Mouse (Mus musculus) forebrain, embryonic 11.5 days (tissue): ENCODE results near the gene Kdelr3. TPM values are rescaled to one million over a fixed set of nuclear protein-coding genes. Genes with fewer than 3 reads are reported as not detected.

Experiments used
- ATAC-seq: fragments of 200-750 bp; cut with Nextera tagmentation; replicated peaks from 2 replicates; pipeline ENCODE4 v1.8.0; 2017; ENCODE audit warnings: moderate TSS enrichment; ENCODE audit not compliant: low FRiP score
- DNase-seq: peaks from one replicate; pipeline ENCODE4 v3.0.0-alpha.2; 2017; ENCODE audit warnings: low spot score
- H3K27ac ChIP-seq: fragments of 300-500 bp; sonication (generic); 2 replicates; pipeline ENCODE4 v1.5.1; 2014; ENCODE audit warnings: low read depth, low read length
- H3K27me3 ChIP-seq: fragments of 300-500 bp; sonication (generic); 2 replicates; pipeline ENCODE4 v1.6.1; 2014; ENCODE audit warnings: mild to moderate bottlenecking, low read length, mixed read lengths; ENCODE audit not compliant: control insufficient read depth, insufficient read depth
- H3K36me3 ChIP-seq: fragments of 300-500 bp; sonication (generic); 2 replicates; pipeline ENCODE4 v1.6.1; 2014; ENCODE audit warnings: mild to moderate bottlenecking, low read length, moderate library complexity, mixed read lengths; ENCODE audit not compliant: control insufficient read depth, insufficient read depth
- H3K4me1 ChIP-seq: fragments of 300-500 bp; sonication (generic); replicated peaks from 2 replicates; pipeline ENCODE4 v1.6.1; 2014; ENCODE audit warnings: low read length, mixed read lengths; ENCODE audit not compliant: control insufficient read depth, insufficient read depth
- H3K4me2 ChIP-seq: fragments of 300-500 bp; sonication (generic); 2 replicates; pipeline ENCODE4 v1.6.1; 2014; ENCODE audit warnings: low read depth, mild to moderate bottlenecking, low read length, moderate library complexity, mixed read lengths; ENCODE audit not compliant: severe bottlenecking
- H3K4me3 ChIP-seq: fragments of 300-500 bp; sonication (generic); 2 replicates; pipeline ENCODE4 v1.5.1; 2014; ENCODE audit warnings: low read depth, low read length
- H3K9ac ChIP-seq: fragments of 300-500 bp; sonication (generic); 2 replicates; pipeline ENCODE4 v1.6.1; 2014; ENCODE audit warnings: low read length
- H3K9me3 ChIP-seq: fragments of 300-500 bp; sonication (generic); 2 replicates; pipeline ENCODE4 v1.6.1; 2016; ENCODE audit warnings: low read length, mixed read lengths; ENCODE audit not compliant: control insufficient read depth
- WGBS: fragments of 180-500 bp; shearing (Covaris S2); extraction: QIAGEN DNeasy Blood & Tissue Kit; methylation state at CpG from one replicate; pipeline ENCODE4 v1.1.7; 2014; 5-methylcytosine and 5-hydroxymethylcytosine counted together
- microRNA-seq: library from miRNA; unstranded; fragments of <30 nt; microRNA quantifications from one replicate; pipeline ENCODE4, GENCODE M21; 2016; ENCODE audit not compliant: insufficient number of aligned reads
- polyA plus RNA-seq: library from polyadenylated mRNA; unstranded; fragments of >200 nt; fragmentation: Nextera tagmentation; extraction: Ambion mirVana; gene quantifications from 2 replicates; pipeline ENCODE4 v1.2.1, GENCODE M21; 2014

The Kdelr3 gene
- polyA plus RNA-seq, 1 experiment from 2014 or later, result 9.7 TPM

GRCm38 (mm10) chr15:79575543-79576222, 59.5 kb downstream of the Kdelr3 start:
- no peak overlapping the region for H3K9ac ChIP-seq
- no peaks in the 10 kb centered on the region for H3K9me3 ChIP-seq
- no peaks in the 10 kb centered on the region for H3K27me3 ChIP-seq
- WGBS, result 67% methylated on average over 1 of the region's 1 CpGs
- no peak for DNase-seq
- no peaks in the 10 kb centered on the region for H3K4me1 ChIP-seq
- H3K36me3 ChIP-seq, result no peaks in the 10 kb centered on the region
- H3K4me2 ChIP-seq, result no peak overlapping the region
- ATAC-seq, result no peak
- H3K4me3 ChIP-seq, result no peak overlapping the region
- H3K27ac ChIP-seq, result no peak overlapping the region

GRCm38 (mm10) chr15:79576947-79577346, 60.7 kb downstream of the Kdelr3 start:
- H3K9ac ChIP-seq, result no peak overlapping the region
- no peak overlapping the region for H3K4me3 ChIP-seq
- H3K27me3 ChIP-seq, result no peaks in the 10 kb centered on the region
- DNase-seq (no peak), ATAC-seq (no peak)
- no peak overlapping the region for H3K4me2 ChIP-seq
- no peaks in the 10 kb centered on the region for H3K4me1 ChIP-seq
- no peaks in the 10 kb centered on the region for H3K9me3 ChIP-seq
- H3K36me3 ChIP-seq, result no peaks in the 10 kb centered on the region
- H3K27ac ChIP-seq, result no peak overlapping the region
- 92% methylated on average over 2 of the region's 2 CpGs for WGBS

Small RNA genes within 50 kb of the gene (microRNA-seq; reads per million reads assigned to microRNA genes)
- gene Gm44302, result not detected

Other genes with a start within 250 kb of the Kdelr3 start
- 1.3 and 4.2 TPM in 2 replicates for gene Baiap2l2, start 230.9 kb upstream of the Kdelr3 start, polyA plus RNA-seq
- gene Pla2g6, start 188.0 kb upstream of the Kdelr3 start, polyA plus RNA-seq, result 20.8 and 22.3 TPM in 2 replicates
- gene Maff, start 169.8 kb upstream of the Kdelr3 start, polyA plus RNA-seq, result 1.5 TPM in 2 replicates
- 52.3 and 55.2 TPM in 2 replicates for gene Tmem184b, start 112.8 kb upstream of the Kdelr3 start, polyA plus RNA-seq
- gene Csnk1e, start 60.8 kb upstream of the Kdelr3 start, polyA plus RNA-seq, result 209 and 213 TPM in 2 replicates
- not detected in 2 replicates for gene Kcnj4, start 11.2 kb upstream of the Kdelr3 start, polyA plus RNA-seq
- 109 TPM in 2 replicates for gene Ddx17, start 30.3 kb downstream of the Kdelr3 start, polyA plus RNA-seq
- 1.5 and 1.6 TPM in 2 replicates for gene Dmc1, start 88.7 kb downstream of the Kdelr3 start, polyA plus RNA-seq
- 4.5 and 4.7 TPM in 2 replicates for gene Fam227a, start 142.5 kb downstream of the Kdelr3 start, polyA plus RNA-seq
- 78.8 and 81.6 TPM in 2 replicates for gene Cby1, start 142.8 kb downstream of the Kdelr3 start, polyA plus RNA-seq
- 271 and 288 TPM in 2 replicates for gene Tomm22, start 154.4 kb downstream of the Kdelr3 start, polyA plus RNA-seq
- 13.4 and 13.8 TPM in 2 replicates for gene Josd1, start 171.5 kb downstream of the Kdelr3 start, polyA plus RNA-seq
- gene Gtpbp1, start 174.4 kb downstream of the Kdelr3 start, polyA plus RNA-seq, result 53.4 and 54.3 TPM in 2 replicates
- gene Sun2, start 226.1 kb downstream of the Kdelr3 start, polyA plus RNA-seq, result 4.3 and 5.9 TPM in 2 replicates